24 mouse cellular contexts compared by ENCODE assay signal in genomic region chr6:37325076-37325475, GRCm38 (mm10).
"Had no signal": no experiment of that assay in that cellular context is flagged by ENCODE, and none has a peak within 500 bp of the region (broad histone marks: within the 10 kb centered on the region; RNA-seq: fewer than 3 reads in every experiment).

No protein-coding gene starts in this region.

- H3K9me3 ChIP-seq: heart, embryonic 13.5 days; heart, embryonic 15.5 days; hindbrain, embryonic 10.5 days; hindbrain, embryonic 12.5 days; intestine, embryonic 15.5 days; liver, embryonic 12.5 days had no signal

- DNase-seq: gastrocnemius, adult 2 months; gastrocnemius, postnatal 10 days; gastrocnemius, postnatal 25 days; heart, adult 2 months; heart, postnatal 4 days; kidney, adult 18-20 months; kidney, adult 8-10 months; kidney, postnatal 10 days; kidney, postnatal 25 days; kidney, postnatal 4 days; liver had no signal

- ATAC-seq: hindbrain, embryonic 16.5 days; inflammation-experienced regulatory T-cells, adult 6 months; intestine, embryonic 15.5 days; intestine, postnatal 0 days; liver, embryonic 12.5 days had no signal

- H3K27ac ChIP-seq: gastrocnemius, adult 2 months; heart, adult 2 months; heart, embryonic 13.5 days; heart, embryonic 15.5 days; hindbrain, embryonic 10.5 days; hindbrain, embryonic 12.5 days; hindbrain, embryonic 14.5 days; intestine, embryonic 15.5 days; layer of hippocampus, adult 2 months; left cerebral cortex, adult 2 months; liver, embryonic 12.5 days; liver, embryonic 14.5 days had no signal

- H3K27me3 ChIP-seq: heart, embryonic 13.5 days; heart, embryonic 15.5 days; hindbrain, embryonic 12.5 days; intestine, embryonic 15.5 days; liver, embryonic 12.5 days had no signal

- H3K4me2 ChIP-seq: heart, embryonic 13.5 days; heart, embryonic 15.5 days; hindbrain, embryonic 12.5 days; hindbrain, embryonic 14.5 days; intestine, embryonic 15.5 days; liver, embryonic 12.5 days had no signal

- H3K4me3 ChIP-seq: gastrocnemius, adult 2 months; heart, adult 2 months; heart, embryonic 13.5 days; heart, embryonic 15.5 days; hindbrain, embryonic 10.5 days; hindbrain, embryonic 12.5 days; intestine, embryonic 15.5 days; layer of hippocampus, adult 2 months; left cerebral cortex, adult 2 months; liver, embryonic 12.5 days had no signal

- H3K4me1 ChIP-seq: liver, embryonic 12.5 days had no signal

- H3K9ac ChIP-seq: heart, embryonic 15.5 days; hindbrain, embryonic 12.5 days; hindbrain, embryonic 14.5 days; intestine, embryonic 15.5 days; liver, embryonic 12.5 days; liver, embryonic 14.5 days had no signal

- H3K36me3 ChIP-seq: heart, embryonic 15.5 days; hindbrain, embryonic 10.5 days; hindbrain, embryonic 12.5 days; intestine, embryonic 15.5 days; liver, embryonic 12.5 days had no signal
